Mouse (Mus musculus) forebrain, embryonic 11.5 days (tissue): Measurements from ENCODE around the gene Fcgr1. TPM values are rescaled to one million over a fixed set of nuclear protein-coding genes. Genes with fewer than 3 reads are reported as not detected.
"Not testable (repeated sequence)": the region's sequence is repeated elsewhere in the genome, so short reads cannot be mapped to it uniquely, and the experiment has no call there.

Source experiments
- ATAC-seq: fragments of 200-750 bp; cut with Nextera tagmentation; replicated peaks from 2 replicates; pipeline ENCODE4 v1.8.0; 2017; ENCODE audit warnings: moderate TSS enrichment; ENCODE audit not compliant: low FRiP score
- DNase-seq: peaks from one replicate; pipeline ENCODE4 v3.0.0-alpha.2; 2017; ENCODE audit warnings: low spot score
- H3K27ac ChIP-seq: fragments of 300-500 bp; sonication (generic); 2 replicates; pipeline ENCODE4 v1.5.1; 2014; ENCODE audit warnings: low read depth, low read length
- H3K27me3 ChIP-seq: fragments of 300-500 bp; sonication (generic); 2 replicates; pipeline ENCODE4 v1.6.1; 2014; ENCODE audit warnings: mild to moderate bottlenecking, low read length, mixed read lengths; ENCODE audit not compliant: control insufficient read depth, insufficient read depth
- H3K36me3 ChIP-seq: fragments of 300-500 bp; sonication (generic); 2 replicates; pipeline ENCODE4 v1.6.1; 2014; ENCODE audit warnings: mild to moderate bottlenecking, low read length, moderate library complexity, mixed read lengths; ENCODE audit not compliant: control insufficient read depth, insufficient read depth
- H3K4me1 ChIP-seq: fragments of 300-500 bp; sonication (generic); replicated peaks from 2 replicates; pipeline ENCODE4 v1.6.1; 2014; ENCODE audit warnings: low read length, mixed read lengths; ENCODE audit not compliant: control insufficient read depth, insufficient read depth
- H3K4me2 ChIP-seq: fragments of 300-500 bp; sonication (generic); 2 replicates; pipeline ENCODE4 v1.6.1; 2014; ENCODE audit warnings: low read depth, mild to moderate bottlenecking, low read length, moderate library complexity, mixed read lengths; ENCODE audit not compliant: severe bottlenecking
- H3K4me3 ChIP-seq: fragments of 300-500 bp; sonication (generic); 2 replicates; pipeline ENCODE4 v1.5.1; 2014; ENCODE audit warnings: low read depth, low read length
- H3K9ac ChIP-seq: fragments of 300-500 bp; sonication (generic); 2 replicates; pipeline ENCODE4 v1.6.1; 2014; ENCODE audit warnings: low read length
- H3K9me3 ChIP-seq: fragments of 300-500 bp; sonication (generic); 2 replicates; pipeline ENCODE4 v1.6.1; 2016; ENCODE audit warnings: low read length, mixed read lengths; ENCODE audit not compliant: control insufficient read depth
- WGBS: fragments of 180-500 bp; shearing (Covaris S2); extraction: QIAGEN DNeasy Blood & Tissue Kit; methylation state at CpG from one replicate; pipeline ENCODE4 v1.1.7; 2014; 5-methylcytosine and 5-hydroxymethylcytosine counted together
- polyA plus RNA-seq: library from polyadenylated mRNA; unstranded; fragments of >200 nt; fragmentation: Nextera tagmentation; extraction: Ambion mirVana; gene quantifications from 2 replicates; pipeline ENCODE4 v1.2.1, GENCODE M21; 2014

Gene Fcgr1
- polyA plus RNA-seq, 1 experiment from 2014 or later: 2.6 TPM

DNA sequence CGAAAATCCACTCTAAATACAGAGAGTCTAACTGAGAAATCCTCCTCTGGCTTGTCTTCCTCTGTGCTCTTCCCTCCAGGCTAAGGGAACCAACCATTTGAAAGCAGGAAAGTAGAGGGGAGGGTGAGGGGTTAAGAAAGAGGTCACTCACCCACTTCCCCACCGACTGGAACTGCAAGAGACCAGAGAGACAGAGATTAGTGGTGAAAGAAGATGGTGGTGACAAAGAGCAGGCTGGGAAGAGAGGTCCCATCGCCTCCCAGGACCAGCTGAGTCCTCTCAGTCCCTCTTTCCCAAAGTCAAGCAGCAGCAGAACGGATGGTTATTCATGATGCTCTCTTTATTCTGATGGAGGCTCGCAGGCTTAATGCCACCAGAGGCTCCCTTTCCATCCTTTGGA lies 401 bp downstream of the Fcgr1 start:
- ATAC-seq: no peak

DNA sequence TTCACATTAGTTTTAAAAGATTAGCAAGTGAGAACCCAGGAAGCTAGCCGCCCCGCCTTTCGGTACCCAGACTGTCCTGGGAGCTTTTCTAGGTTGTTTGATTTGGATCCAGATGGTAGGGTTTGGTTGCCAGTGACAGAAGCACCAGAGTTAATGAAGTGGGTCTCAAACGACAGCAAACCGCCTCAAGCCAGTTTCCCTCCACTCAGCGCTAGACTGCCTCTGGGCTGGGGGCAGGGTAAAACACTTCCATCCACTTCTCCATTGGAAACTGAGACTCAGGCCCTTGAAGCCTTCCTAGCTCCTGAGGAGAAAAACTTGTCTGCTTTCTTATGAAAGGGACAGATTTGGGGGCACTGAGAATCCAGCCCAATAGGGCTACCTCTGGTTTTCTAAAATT lies 1.1 kb downstream of the Fcgr1 start:
- 75% methylated on average over 6 of the region's 6 CpGs for WGBS
- Histone ChIP-seq H3K9ac (no peak overlapping the region), H3K27me3 (no peaks in the 10 kb centered on the region), H3K27ac (no peak overlapping the region), H3K9me3 (no peaks in the 10 kb centered on the region), H3K4me1 (no peaks in the 10 kb centered on the region), H3K4me2 (no peak overlapping the region), H3K36me3 (no peaks in the 10 kb centered on the region), H3K4me3 (no peak overlapping the region)
- ATAC-seq (no peak), DNase-seq (no peak)

More for the DNA sequence above, 401 bp downstream of the Fcgr1 start:
- Histone ChIP-seq H3K9ac (no peak overlapping the region), H3K4me3 (no peak overlapping the region), H3K27ac (no peak overlapping the region), H3K4me2 (no peak overlapping the region), H3K4me1 (no peaks in the 10 kb centered on the region), H3K27me3 (no peaks in the 10 kb centered on the region), H3K9me3 (no peaks in the 10 kb centered on the region), H3K36me3 (no peaks in the 10 kb centered on the region)
- DNase-seq: no peak
- whole genome bisulfite sequencing: 55% methylated on average over 5 of the region's 5 CpGs

DNA sequence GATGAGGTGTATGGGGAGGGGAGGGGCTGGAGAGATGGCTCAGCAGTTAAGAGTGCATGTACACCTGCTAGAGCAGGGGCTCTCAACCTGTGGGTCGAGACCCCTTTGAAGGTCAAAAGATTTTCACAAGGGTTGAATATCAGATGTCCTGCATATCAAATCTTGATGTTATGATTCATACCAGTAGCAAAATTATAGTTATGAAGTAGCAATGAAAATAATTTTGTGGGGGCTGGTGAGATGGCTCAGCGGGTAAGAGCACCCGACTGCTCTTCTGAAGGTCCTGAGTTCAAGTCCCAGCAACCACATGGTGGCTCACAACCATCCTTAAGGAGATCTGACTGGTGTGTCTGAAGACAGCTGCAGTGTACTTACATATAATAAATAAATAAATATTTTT lies 3.0 kb downstream of the Fcgr1 start:
- not testable (repeated sequence) for H3K27me3 ChIP-seq, DNase-seq, H3K4me3 ChIP-seq, ATAC-seq, H3K9me3 ChIP-seq, H3K4me1 ChIP-seq, H3K27ac ChIP-seq, H3K36me3 ChIP-seq, H3K4me2 ChIP-seq, H3K9ac ChIP-seq
- 92% methylated on average over 3 of the region's 3 CpGs for WGBS

DNA sequence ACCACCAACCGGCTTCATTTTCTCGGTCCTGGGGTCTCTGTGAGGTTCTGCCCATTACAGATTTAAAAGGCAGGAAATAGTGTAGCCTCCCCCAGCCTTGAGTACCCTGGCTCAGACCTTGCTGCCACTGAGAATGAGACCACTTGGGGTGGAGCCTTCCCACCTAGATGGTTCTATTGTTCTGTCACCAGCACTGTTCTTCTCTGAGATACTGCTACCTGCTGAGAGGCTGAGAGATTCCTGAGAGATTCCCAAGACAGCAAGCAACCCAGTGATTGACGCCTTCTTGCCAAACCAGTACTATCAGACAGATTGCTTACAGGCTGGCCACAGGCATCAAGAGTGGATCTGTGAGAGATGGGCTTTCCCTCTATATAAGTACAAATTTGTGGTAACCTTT lies 4.6 kb downstream of the Fcgr1 start:
- H3K27ac ChIP-seq: no peak overlapping the region
- no peak overlapping the region for H3K4me2 ChIP-seq
- no peaks in the 10 kb centered on the region for H3K27me3 ChIP-seq
- ATAC-seq (no peak), DNase-seq (no peak)
- H3K4me1 ChIP-seq: no peaks in the 10 kb centered on the region
- H3K4me3 ChIP-seq: no peak overlapping the region
- no peaks in the 10 kb centered on the region for H3K9me3 ChIP-seq
- no peak overlapping the region for H3K9ac ChIP-seq
- no peaks in the 10 kb centered on the region for H3K36me3 ChIP-seq
- WGBS: 67% methylated on average over 3 of the region's 3 CpGs

DNA sequence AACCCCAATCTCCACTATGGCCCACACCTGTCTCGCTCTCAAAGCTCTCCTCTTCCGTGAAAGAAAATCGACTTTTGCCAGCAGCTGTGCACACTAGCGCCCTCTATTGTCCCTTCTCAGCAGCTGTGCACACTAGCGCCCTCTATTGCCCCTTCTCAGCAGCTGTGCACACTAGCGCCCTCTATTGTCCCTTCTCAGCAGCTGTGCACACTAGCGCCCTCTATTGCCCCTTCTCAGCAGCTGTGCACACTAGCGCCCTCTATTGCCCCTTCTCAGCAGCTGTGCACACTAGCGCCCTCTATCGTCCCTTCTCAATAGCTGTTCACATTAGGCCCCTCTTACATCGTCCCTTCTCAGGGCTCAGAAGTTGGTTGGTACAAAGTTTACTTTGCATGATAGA lies 6.4 kb downstream of the Fcgr1 start:
- 83% methylated on average over 11 of the region's 11 CpGs for WGBS
- ATAC-seq: not testable (repeated sequence)

DNA sequence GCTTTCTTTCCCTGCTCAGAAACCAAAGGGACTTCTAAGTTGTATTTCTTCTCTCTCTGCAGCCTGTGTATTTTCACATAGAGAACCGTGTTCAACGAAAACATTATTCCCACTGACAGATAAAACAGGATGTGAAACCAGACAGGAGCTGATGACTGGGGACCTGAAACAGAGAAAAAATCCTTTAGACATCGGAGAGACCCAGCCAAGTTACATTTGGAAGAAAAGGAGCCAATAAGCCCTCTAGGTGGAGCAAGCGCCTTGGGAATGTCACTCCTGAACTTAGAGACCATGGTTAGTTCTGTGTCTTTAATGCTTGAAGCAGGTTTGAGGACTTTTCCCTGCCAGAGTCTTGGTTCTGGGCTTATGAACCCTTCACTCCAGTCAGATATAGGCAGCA lies 9.3 kb downstream of the Fcgr1 start:
- no peak overlapping the region for H3K4me2 ChIP-seq
- no peak overlapping the region for H3K27ac ChIP-seq
- no peaks in the 10 kb centered on the region for H3K9me3 ChIP-seq
- no peak overlapping the region for H3K9ac ChIP-seq
- H3K4me1 ChIP-seq: no peaks in the 10 kb centered on the region
- WGBS: 25% methylated on average over 4 of the region's 4 CpGs
- H3K4me3 ChIP-seq: no peak overlapping the region
- no peaks in the 10 kb centered on the region for H3K27me3 ChIP-seq
- no peak for DNase-seq
- H3K36me3 ChIP-seq: no peaks in the 10 kb centered on the region
- no peak for ATAC-seq

More for the DNA sequence above, 6.4 kb downstream of the Fcgr1 start:
- not testable (repeated sequence) for DNase-seq, H3K36me3 ChIP-seq, H3K4me1 ChIP-seq, H3K9ac ChIP-seq, H3K27ac ChIP-seq, H3K9me3 ChIP-seq, H3K27me3 ChIP-seq, H3K4me2 ChIP-seq, H3K4me3 ChIP-seq

DNA sequence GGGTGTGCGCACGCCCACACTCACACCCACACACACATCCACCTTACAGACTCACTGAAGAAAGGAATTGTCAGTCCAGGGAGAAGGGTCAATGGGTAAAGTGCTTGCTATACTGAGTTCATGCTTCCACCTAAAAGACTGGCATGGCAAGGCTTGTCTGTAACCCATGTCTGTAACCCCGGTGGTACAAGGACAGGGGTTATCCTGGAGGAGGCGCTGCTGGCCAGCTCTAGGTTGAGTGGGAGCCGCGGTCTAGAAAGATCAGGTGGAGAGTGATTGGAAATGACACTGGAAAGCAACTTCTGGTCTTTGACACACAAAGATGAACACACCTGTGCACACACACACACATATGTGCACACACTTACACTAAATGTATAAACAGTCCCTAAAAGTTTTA lies 13.1 kb downstream of the Fcgr1 start:
- ATAC-seq (no peak), DNase-seq (no peak)
- Histone ChIP-seq H3K27ac (no peak overlapping the region), H3K36me3 (no peaks in the 10 kb centered on the region), H3K9me3 (no peaks in the 10 kb centered on the region), H3K4me1 (0 out of 2 replicates have a peak, but pooled peaks cover 4% of the 10 kb centered on the region), H3K4me2 (no peak overlapping the region), H3K9ac (no peak overlapping the region), H3K27me3 (0 out of 2 replicates have a peak, but pooled peaks cover 2% of the 10 kb centered on the region), H3K4me3 (no peak overlapping the region)
- WGBS: 55% methylated on average over 6 of the region's 6 CpGs

DNA sequence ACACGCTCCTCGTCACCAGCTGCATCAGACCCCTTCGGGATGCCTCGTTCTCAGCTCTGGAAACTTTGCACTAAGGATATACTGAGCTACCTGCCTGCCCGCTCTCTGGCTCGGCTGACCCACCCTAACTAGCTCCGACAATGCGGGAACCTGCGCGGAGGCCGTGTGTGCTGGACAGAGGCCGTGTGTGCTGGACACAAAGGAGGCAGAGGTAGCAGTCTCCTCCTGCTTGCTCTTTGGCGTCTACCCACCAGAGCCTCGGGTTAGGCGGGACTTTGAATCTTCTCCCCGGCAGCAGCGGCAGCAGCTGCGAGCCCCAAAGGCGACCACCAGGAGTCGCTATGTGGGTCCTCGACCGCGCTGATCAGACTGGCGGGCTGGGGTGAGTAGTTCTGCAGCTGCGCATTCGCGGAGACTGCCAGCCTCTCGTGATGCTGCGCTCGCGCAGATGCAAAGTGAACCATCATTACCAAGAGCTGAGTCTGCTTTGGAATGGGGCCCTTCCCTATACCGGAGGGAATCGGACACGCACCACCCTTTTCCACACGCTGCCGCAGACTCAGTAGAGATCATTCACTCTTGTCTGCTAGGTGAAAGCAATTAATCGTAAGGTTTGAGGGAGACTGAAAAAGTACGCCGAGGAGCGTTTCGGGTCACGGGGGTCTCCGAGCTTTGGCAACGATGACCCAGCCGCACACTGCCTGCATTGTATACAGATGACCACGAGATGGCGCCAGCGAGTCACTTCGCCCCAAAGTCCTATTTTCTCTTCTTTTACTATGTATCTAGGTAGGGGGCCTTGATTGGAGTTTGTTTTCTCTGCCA lies 15.8 kb downstream of the Fcgr1 start:
- ATAC-seq: peak; percentile 94

DNA sequence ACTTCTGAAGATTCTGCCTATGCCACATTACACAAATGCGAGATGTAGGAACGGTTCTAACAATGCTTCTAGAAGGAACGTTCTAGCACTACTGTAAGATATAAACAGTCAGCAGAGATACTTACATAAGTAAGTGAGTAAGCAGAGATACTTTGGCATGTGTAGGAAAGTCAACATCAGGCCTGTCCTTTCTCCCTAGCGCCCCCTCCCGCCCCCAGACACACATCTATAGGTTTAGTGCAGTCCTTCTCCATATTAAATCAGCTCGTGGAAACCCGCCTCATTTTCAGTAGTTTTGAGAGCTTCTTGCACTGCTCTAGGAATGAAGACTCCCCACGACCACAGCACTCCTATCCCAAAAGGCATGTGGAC lies 16.4 kb downstream of the Fcgr1 start:
- peak overlapping the region; percentile 69 for H3K9ac ChIP-seq
- H3K4me3 ChIP-seq: peak overlapping the region; percentile 40
- 0 out of 2 replicates have a peak, but pooled peaks cover 2% of the 10 kb centered on the region for H3K27me3 ChIP-seq
- DNase-seq (peak; percentile 76), ATAC-seq (peak; percentile 47)
- WGBS: 15% methylated on average over 8 of the region's 8 CpGs
- H3K9me3 ChIP-seq: no peaks in the 10 kb centered on the region
- H3K4me1 ChIP-seq: 0 out of 2 replicates have a peak, but pooled peaks cover 4% of the 10 kb centered on the region
- H3K36me3 ChIP-seq: no peaks in the 10 kb centered on the region
- H3K4me2 ChIP-seq: peak overlapping the region; percentile 75
- H3K27ac ChIP-seq: no peak overlapping the region

More for the DNA sequence above, 15.8 kb downstream of the Fcgr1 start:
- Histone ChIP-seq H3K4me2 (peak overlapping the region; percentile 75), H3K4me3 (peak overlapping the region; percentile 40), H3K9ac (peak overlapping the region; percentile 69), H3K9me3 (no peaks in the 10 kb centered on the region), H3K36me3 (no peaks in the 10 kb centered on the region), H3K4me1 (0 out of 2 replicates have a peak, but pooled peaks cover 4% of the 10 kb centered on the region), H3K27ac (peak overlapping the region; percentile 86), H3K27me3 (0 out of 2 replicates have a peak, but pooled peaks cover 2% of the 10 kb centered on the region)
- under 1% methylated on average over 49 of the region's 49 CpGs for WGBS
- DNase-seq: peak; percentile 98
